Mouse (Mus musculus): ENCODE measurements around the gene Lipc. TPM values are rescaled to one million over a fixed set of nuclear protein-coding genes. Genes with fewer than 3 reads are reported as not detected.

Lipc gene
- polyA plus RNA-seq, 3 experiments from 2014 or later, result not detected

- no peak for ATAC-seq
These were observed 2.2 kb upstream of the Lipc start for GRCm38 (mm10) chr9:70954226-70954625.

- ATAC-seq, result no peak
These were observed 2.7 kb downstream of the Lipc start for GRCm38 (mm10) chr9:70949336-70949735.

- ATAC-seq, result no peak
These were observed 4.7 kb downstream of the Lipc start for GRCm38 (mm10) chr9:70947312-70947711.

- no peak for ATAC-seq
These were observed 9.2 kb downstream of the Lipc start for GRCm38 (mm10) chr9:70942686-70943333.

DNA sequence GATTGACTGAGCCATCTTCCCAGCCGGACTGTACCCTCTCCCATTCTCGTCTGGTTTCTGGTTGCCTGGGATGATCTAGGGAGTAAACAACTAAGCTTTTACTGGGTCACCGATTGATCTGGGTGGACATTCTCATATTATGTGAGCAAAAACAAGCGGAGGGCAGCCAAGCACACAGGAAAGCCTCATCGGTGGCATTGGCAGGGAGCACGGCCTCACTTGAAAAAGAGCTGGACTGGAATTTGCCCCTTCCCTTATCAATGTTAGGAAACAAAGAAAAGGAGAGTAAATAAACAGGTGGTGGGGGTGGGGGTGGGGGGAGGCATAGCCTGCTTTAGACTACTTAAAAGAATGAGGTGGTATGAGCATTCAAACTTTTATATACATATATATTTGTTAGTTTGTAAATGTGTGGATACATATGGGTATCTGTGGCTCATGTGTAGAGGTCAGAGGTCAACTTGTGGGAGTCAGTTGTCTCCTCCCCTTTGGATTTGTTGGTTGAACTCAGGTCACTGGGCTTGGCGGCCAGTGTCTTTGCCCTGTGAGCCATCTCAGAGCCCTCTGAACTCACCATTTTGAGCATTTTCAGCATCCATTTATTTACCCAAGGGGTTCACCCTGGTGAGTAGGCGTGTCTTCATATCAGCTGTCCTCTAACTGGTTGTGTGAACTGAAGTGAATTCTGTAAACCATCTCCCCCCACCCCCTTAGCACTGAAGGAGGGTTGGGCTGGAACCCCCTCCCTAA lies 12.1 kb downstream of the Lipc start:
- no peak for ATAC-seq

GRCm38 (mm10) chr9:70938850-70939249 lies 13.2 kb downstream of the Lipc start:
- no peak for ATAC-seq

GRCm38 (mm10) chr9:70938134-70938533 lies 13.9 kb downstream of the Lipc start:
- no peak for ATAC-seq

DNA sequence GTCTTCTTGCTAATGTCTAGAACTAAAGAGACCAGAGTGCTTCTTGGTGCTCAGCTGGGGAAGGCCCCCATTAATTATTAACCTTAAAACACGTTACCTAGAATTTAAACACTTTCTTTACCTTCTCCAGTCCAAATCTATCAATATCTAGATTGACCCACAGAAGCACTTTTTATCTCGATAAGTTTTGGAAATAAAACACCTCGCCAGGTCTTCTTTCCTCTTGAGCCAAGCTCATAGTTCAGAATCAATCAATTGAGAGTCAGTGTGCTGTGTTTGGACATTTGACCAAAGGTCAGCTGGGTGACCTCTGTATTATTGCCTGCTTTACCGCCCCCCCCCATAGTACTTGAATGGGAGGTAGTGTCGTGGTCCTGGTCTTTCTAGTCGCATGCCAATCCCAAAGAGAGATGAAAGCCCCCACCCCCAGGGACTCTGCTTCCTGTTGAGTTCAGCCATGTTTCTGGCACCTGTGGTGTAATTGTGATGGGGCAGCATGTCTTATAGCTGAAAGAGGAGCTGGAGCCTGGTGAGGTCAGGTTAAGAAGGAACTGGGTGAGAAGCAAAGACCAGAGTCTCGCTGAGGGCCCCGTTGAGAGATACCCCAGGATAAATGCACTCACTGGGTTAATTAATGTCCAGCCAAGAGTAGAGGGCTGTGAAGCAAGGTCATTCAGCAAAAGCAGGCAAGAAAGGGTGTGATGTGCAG lies 17.3 kb downstream of the Lipc start:
- no peak for ATAC-seq

GRCm38 (mm10) chr9:70930641-70931020 lies 21.4 kb downstream of the Lipc start:
- ATAC-seq, result no peak

- no peak for ATAC-seq
These were observed 22.0 kb downstream of the Lipc start for GRCm38 (mm10) chr9:70929840-70930640.

GRCm38 (mm10) chr9:70928472-70928871 lies 23.6 kb downstream of the Lipc start:
- ATAC-seq, result no peak

DNA sequence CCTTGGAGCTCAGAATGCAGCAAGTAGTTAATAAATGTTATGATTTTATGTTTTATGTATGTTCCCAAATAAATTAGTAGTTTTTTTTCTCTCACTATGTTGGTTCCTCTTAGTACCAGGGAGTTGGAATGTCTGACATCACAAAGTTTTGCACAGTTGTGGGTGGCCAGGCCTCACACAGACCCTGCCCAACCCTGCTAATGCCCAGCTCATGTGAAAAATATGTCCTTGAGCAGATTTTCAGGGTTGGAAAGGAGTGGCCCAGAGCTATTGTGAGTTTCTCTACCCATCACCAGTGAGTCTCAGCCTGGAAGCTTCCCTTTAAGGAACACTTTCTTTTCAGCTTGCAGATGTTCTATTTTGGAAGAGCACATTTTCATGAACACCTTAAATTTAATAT lies 24.3 kb downstream of the Lipc start:
- ATAC-seq, result no peak

DNA sequence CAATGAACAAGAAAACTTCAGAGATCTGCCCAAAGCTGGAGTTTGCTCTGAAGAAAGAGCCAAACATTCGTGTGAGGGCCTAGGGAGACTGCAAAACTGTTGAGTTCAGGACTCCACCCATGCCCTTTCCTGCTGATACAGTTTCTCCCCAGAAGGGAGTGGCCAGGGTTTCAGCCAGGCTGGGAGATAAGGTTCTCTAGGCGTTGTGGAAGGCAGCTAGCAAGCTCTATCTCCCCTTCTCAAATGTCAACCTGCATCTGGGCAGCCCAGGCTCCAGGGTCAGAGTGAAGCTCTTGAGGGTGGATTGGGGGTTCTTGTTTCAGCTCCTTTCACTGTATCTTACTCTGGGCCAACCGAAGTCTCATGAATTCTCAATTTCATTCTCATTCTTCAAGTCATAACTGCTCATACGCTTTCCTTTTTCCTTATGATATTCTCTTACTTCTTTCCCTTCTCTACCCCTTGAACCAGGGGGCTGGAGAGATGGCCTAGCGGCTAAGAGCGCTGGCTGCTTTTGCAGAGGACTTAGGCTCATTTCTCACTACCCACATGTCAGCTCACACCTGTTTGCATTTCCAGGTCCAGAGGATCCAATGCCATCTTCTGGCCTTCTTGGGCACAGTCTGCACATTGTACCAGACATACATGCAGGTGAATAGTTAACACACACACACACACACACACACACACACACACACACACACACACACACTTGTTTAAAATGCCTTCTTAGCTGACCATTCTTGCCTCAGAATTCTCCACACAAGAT lies 25.0 kb downstream of the Lipc start:
- no peak for ATAC-seq

- no peak for ATAC-seq
These were observed 26.8 kb downstream of the Lipc start for GRCm38 (mm10) chr9:70925225-70925624.

DNA sequence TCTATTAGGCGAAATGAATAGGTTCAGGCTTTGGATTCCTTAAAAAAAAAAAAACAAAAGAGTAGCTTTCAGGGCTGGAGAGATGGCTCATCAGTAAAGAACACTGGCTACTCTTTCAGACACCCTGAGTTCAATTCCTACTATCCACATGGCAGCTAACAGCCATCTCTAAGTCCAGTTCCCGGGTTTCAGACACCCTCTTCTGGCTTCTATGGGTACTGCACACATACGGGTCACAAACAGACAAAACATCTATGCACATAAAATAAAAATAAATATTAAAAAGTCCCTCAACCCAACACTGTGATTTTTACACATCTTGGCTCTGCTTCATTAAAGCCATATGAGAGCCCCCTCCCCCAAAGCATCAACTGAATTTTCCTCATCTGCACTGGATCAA lies 27.3 kb downstream of the Lipc start:
- ATAC-seq, result no peak

GRCm38 (mm10) chr9:70921781-70922565 lies 30.1 kb downstream of the Lipc start:
- ATAC-seq, result no peak

DNA sequence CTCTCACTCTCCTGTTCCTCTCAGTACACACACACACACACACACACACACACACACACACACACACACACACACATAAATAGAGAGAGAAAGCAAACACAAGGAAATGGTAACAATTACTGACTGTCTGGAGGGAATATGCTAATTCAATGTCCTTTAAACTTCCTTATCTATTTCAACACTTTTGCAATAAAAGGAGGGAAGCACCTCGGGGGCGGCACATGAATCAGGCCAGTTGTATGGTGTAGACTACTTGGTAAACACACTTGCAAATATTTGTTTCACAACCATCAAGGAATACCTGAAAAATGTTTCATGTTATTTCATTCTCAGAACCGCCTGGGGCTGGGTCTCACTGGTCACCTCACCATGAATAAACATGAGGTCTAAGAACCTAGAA lies 30.9 kb downstream of the Lipc start:
- no peak for ATAC-seq

- ATAC-seq, result no peak
These were observed 32.8 kb downstream of the Lipc start for GRCm38 (mm10) chr9:70919271-70919670.

DNA sequence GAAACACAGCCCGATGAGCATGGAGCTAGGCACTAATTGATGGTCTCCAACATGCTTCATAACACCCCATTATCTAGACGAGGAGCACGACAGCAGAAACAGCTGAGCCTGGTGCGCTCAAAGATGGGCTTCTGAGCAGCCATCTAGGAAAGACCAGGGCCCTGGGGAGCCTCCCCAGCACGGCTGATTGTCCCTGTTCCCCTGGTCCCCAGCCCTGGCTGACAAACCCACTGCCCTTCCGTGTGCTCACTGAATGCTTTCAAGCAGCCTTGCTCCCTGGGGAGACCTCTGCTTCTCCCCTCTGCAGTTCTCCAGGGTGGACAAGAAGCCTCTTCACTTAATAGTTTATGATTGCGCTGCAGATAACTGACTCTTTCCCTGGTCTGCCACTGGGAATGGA lies 35.5 kb downstream of the Lipc start:
- ATAC-seq, result no peak

DNA sequence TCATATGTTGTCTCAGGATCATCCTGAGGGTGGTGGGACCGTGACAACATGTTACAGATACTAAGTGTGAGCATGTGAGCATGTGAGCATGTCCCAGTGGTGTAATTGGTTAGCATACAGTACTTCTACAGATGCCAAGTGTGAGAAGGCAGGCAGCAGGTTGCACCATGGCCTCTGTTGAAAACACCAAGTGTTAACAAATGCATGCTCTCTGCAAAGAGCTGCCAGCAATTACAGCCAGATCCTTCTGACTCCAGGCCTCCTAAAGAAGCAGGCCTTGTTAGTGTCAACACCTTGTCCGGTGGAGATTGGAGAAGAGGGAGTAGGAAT lies 36.7 kb downstream of the Lipc start:
- ATAC-seq, result no peak

- no peak for ATAC-seq
These were observed 37.2 kb downstream of the Lipc start for GRCm38 (mm10) chr9:70914659-70915355.

Measured in inflammation-experienced regulatory T-cells, adult 6 months (primary cell).